Mouse (Mus musculus) heart, embryonic 16.5 days (tissue): ENCODE results near the gene Gpr171. TPM values are rescaled to one million over a fixed set of nuclear protein-coding genes. Genes with fewer than 3 reads are reported as not detected.

Experiments
- ATAC-seq: fragments of 200-750 bp; cut with Nextera tagmentation; replicated peaks from 2 replicates; pipeline ENCODE4 v1.8.0; 2017; ENCODE audit warnings: moderate number of reproducible peaks; ENCODE audit not compliant: insufficient read depth, low FRiP score; ENCODE audit errors: extremely low read depth
- H3K27ac ChIP-seq: fragments of 300-500 bp; sonication (generic); 2 replicates; pipeline ENCODE4 v1.5.1; 2014; ENCODE audit warnings: mild to moderate bottlenecking, low read length, control low read depth, moderate library complexity
- H3K27me3 ChIP-seq: fragments of 300-500 bp; sonication (generic); 2 replicates; pipeline ENCODE4 v1.6.1; 2014; ENCODE audit warnings: low read length, mixed read lengths; ENCODE audit not compliant: control insufficient read depth, insufficient read depth
- H3K36me3 ChIP-seq: fragments of 300-500 bp; sonication (generic); 2 replicates; pipeline ENCODE4 v1.6.1; 2014; ENCODE audit not compliant: control insufficient read depth, insufficient read depth
- H3K4me1 ChIP-seq: fragments of 300-500 bp; sonication (generic); 2 replicates; pipeline ENCODE4 v1.6.1; 2014; ENCODE audit warnings: low read length, mixed read lengths; ENCODE audit not compliant: control insufficient read depth, insufficient read depth
- H3K4me2 ChIP-seq: fragments of 300-500 bp; sonication (generic); 2 replicates; pipeline ENCODE4 v1.6.1; 2014; ENCODE audit warnings: low read depth, mild to moderate bottlenecking, control low read depth, low read length
- H3K4me3 ChIP-seq: fragments of 300-500 bp; sonication (generic); 2 replicates; pipeline ENCODE4 v1.5.1; 2014; ENCODE audit warnings: mild to moderate bottlenecking, control low read depth, low read length
- H3K9ac ChIP-seq: fragments of 300-500 bp; sonication (generic); 2 replicates; pipeline ENCODE4 v1.6.1; 2014; ENCODE audit warnings: low read length, control low read depth
- H3K9me3 ChIP-seq: fragments of 300-500 bp; sonication (generic); replicated peaks from 2 replicates; pipeline ENCODE4 v1.6.1; 2016; ENCODE audit warnings: low read length; ENCODE audit not compliant: control insufficient read depth
- WGBS: fragments of 180-500 bp; shearing (Covaris S2); extraction: QIAGEN DNeasy Blood & Tissue Kit; methylation state at CpG from one replicate; pipeline ENCODE4 v1.1.7; 2014; 5-methylcytosine and 5-hydroxymethylcytosine counted together
- polyA plus RNA-seq: library from polyadenylated mRNA; unstranded; fragments of >200 nt; fragmentation: Nextera tagmentation; extraction: Ambion mirVana; gene quantifications from 2 replicates; pipeline ENCODE4 v1.2.1, GENCODE M21; 2015

Gpr171 gene
- polyA plus RNA-seq, 1 experiment from 2014 or later: 3.5 TPM

GRCm38 (mm10) chr3:59135911-59136653 lies 34.5 kb upstream of the Gpr171 start:
- peaks cover 9% of the 10 kb centered on the region; the same call in 1 of the 2 replicates for H3K4me1 ChIP-seq
- H3K36me3 ChIP-seq: no peaks in the 10 kb centered on the region
- no peak overlapping the region for H3K27ac ChIP-seq
- H3K4me3 ChIP-seq: no peak overlapping the region
- no peaks in the 10 kb centered on the region for H3K27me3 ChIP-seq
- H3K9ac ChIP-seq: no peak overlapping the region
- WGBS: 67% methylated on average over 5 of the region's 5 CpGs
- no peak for ATAC-seq
- no peaks in the 10 kb centered on the region for H3K9me3 ChIP-seq
- no peak overlapping the region for H3K4me2 ChIP-seq

DNA sequence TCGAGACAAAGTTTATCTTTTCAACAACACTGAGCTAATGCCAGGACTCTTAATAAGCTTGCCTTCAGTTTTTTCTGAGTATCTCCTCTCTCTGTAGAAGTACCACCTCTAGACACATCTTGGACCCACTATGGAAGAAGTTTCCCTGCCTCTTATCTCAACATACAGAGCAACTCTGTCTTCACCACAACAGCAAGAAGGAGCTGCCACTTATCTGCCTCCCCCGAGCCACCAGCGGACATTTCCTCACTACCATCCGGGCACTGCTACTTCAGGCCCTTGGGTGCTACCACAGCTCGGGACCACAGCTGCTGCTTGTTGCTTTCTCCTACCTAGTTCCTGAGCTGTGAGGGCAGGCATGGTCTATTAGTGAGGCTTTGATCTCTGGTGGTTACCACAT lies 31.6 kb upstream of the Gpr171 start:
- H3K27me3 ChIP-seq: no peaks in the 10 kb centered on the region
- H3K36me3 ChIP-seq: no peaks in the 10 kb centered on the region
- H3K9me3 ChIP-seq: no peaks in the 10 kb centered on the region
- H3K27ac ChIP-seq: no peak overlapping the region
- H3K4me3 ChIP-seq: no peak overlapping the region
- H3K9ac ChIP-seq: no peak overlapping the region
- H3K4me2 ChIP-seq: no peak overlapping the region
- no peak for ATAC-seq
- 44% methylated on average over 5 of the region's 5 CpGs for WGBS
- peaks cover 12% of the 10 kb centered on the region for H3K4me1 ChIP-seq

DNA sequence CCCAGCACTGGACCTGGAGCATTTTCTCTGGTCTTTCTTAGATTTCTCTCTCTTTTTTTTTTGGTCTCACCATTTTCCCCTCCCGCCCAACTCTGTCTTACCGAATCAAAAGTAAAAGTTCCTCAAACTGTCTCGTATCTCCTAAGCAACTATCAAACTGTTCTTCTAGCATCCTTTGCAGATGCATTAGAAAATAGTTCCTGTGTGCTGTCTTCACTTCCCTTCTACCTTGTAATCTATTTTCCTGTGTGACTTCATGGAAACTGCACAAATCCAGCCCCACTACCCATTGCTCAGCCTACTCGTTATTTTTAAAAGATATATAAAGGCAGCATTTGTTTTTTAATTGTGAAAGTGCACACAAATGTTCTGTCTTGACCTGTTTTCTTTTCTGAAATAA lies 30.3 kb upstream of the Gpr171 start:
- peaks cover 12% of the 10 kb centered on the region for H3K4me1 ChIP-seq
- no peaks in the 10 kb centered on the region for H3K9me3 ChIP-seq
- no peak overlapping the region for H3K4me3 ChIP-seq
- no peaks in the 10 kb centered on the region for H3K27me3 ChIP-seq
- no peaks in the 10 kb centered on the region for H3K36me3 ChIP-seq
- H3K27ac ChIP-seq: no peak overlapping the region
- WGBS: 68% methylated on average over 4 of the region's 4 CpGs
- ATAC-seq: no peak
- H3K4me2 ChIP-seq: no peak overlapping the region
- H3K9ac ChIP-seq: no peak overlapping the region

- Histone ChIP-seq H3K9ac (no peak overlapping the region), H3K27me3 (no peaks in the 10 kb centered on the region), H3K4me1 (peaks cover 12% of the 10 kb centered on the region), H3K27ac (peak overlapping the region; percentile 4; the same call in 1 of the 2 replicates), H3K36me3 (no peaks in the 10 kb centered on the region), H3K9me3 (no peaks in the 10 kb centered on the region), H3K4me3 (no peak overlapping the region), H3K4me2 (no peak overlapping the region)
- WGBS: 42% methylated on average over 4 of the region's 4 CpGs
- 0 out of 2 replicates have a peak, but pooled peaks have one; percentile 37 for ATAC-seq
Measured at GRCm38 (mm10) chr3:59131081-59131480, 29.5 kb upstream of the Gpr171 start.

GRCm38 (mm10) chr3:59130431-59130830 lies 28.8 kb upstream of the Gpr171 start:
- no peak overlapping the region for H3K9ac ChIP-seq
- 63% methylated on average over 8 of the region's 8 CpGs for WGBS
- H3K27me3 ChIP-seq: no peaks in the 10 kb centered on the region
- peaks cover 17% of the 10 kb centered on the region for H3K4me1 ChIP-seq
- H3K4me3 ChIP-seq: no peak overlapping the region
- no peak overlapping the region; the same call in 1 of the 2 replicates for H3K27ac ChIP-seq
- H3K4me2 ChIP-seq: 0 out of 2 replicates have a peak overlapping the region, but pooled peaks have one; percentile 18
- no peak for ATAC-seq
- H3K9me3 ChIP-seq: no peaks in the 10 kb centered on the region
- H3K36me3 ChIP-seq: no peaks in the 10 kb centered on the region

GRCm38 (mm10) chr3:59129547-59129946 lies 27.9 kb upstream of the Gpr171 start:
- Histone ChIP-seq H3K9me3 (no peaks in the 10 kb centered on the region), H3K36me3 (no peaks in the 10 kb centered on the region), H3K4me3 (no peak overlapping the region), H3K9ac (no peak overlapping the region), H3K4me1 (peaks cover 23% of the 10 kb centered on the region), H3K27ac (no peak overlapping the region), H3K4me2 (no peak overlapping the region), H3K27me3 (no peaks in the 10 kb centered on the region)
- ATAC-seq: no peak
- WGBS: 86% methylated on average over 3 of the region's 3 CpGs

DNA sequence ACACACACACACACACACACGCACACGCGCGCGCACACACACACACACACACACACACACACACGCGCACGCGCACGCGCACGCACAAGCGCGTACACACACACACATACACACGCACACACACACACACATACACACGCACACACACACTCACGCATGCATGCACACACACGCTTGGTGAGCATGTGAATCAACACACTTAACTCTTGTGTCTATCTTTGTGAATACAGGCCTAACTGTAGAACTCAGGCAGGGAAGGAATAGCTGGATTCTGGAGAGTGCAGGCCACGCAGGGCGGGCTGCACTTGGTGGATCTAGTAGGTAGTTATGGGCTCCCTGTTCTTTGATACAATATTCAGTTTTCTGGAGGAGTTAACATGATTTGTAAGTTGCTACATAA lies 27.1 kb upstream of the Gpr171 start:
- H3K4me3 ChIP-seq: no peak overlapping the region
- 77% methylated on average over 20 of the region's 20 CpGs for WGBS

DNA sequence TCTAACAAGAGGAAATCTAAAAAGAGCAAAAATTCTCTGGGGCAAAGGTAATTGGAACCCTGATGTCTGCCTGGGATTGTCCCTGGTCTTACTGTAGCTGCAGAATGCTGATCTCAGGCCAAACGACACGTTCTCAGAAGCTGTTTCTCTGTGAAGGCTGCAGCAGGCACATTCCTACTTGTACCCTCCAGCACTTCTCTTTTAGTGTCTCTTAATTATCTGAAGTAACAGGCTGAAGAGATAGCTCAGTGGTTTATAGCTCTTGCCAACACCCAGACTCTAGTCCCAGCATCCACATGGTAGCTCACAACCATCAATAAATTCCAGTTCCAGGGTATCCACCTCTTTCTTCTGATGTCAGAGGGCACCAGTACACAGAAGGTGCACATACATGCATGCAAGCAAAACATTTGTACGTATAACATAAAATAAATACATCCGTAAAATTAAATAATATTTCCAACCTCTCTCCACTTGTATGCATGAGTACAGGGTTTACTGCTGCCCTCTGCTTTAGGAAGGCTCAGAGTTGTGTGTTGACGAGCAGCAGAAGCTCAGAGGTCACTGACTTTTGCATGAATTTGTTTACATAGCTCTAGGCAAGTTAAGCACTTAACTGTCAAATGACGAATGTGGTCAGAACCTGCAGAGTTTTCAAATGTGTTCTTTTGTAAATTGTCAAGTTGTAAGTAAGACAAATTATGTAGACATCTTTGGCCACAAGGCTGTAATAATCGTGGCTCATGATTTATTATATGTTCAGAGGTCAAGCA lies 24.3 kb upstream of the Gpr171 start:
- 0 out of 2 replicates have a peak, but pooled peaks have one; percentile 26 for ATAC-seq
- H3K27me3 ChIP-seq: no peaks in the 10 kb centered on the region
- H3K9me3 ChIP-seq: no peaks in the 10 kb centered on the region
- H3K36me3 ChIP-seq: no peaks in the 10 kb centered on the region
- H3K4me1 ChIP-seq: peaks cover 22% of the 10 kb centered on the region
- H3K27ac ChIP-seq: 0 out of 2 replicates have a peak overlapping the region, but pooled peaks have one; percentile 7
- H3K4me2 ChIP-seq: no peak overlapping the region
- no peak overlapping the region for H3K4me3 ChIP-seq
- H3K9ac ChIP-seq: no peak overlapping the region
- WGBS: 48% methylated on average over 7 of the region's 7 CpGs

More for the DNA sequence above, 27.1 kb upstream of the Gpr171 start:
- H3K27ac ChIP-seq: no peak overlapping the region
- H3K9ac ChIP-seq: no peak overlapping the region
- H3K9me3 ChIP-seq: no peaks in the 10 kb centered on the region
- peaks cover 23% of the 10 kb centered on the region for H3K4me1 ChIP-seq
- H3K36me3 ChIP-seq: no peaks in the 10 kb centered on the region
- no peak for ATAC-seq
- H3K27me3 ChIP-seq: no peaks in the 10 kb centered on the region
- H3K4me2 ChIP-seq: no peak overlapping the region

GRCm38 (mm10) chr3:59125022-59125421 lies 23.4 kb upstream of the Gpr171 start:
- Histone ChIP-seq H3K9me3 (no peaks in the 10 kb centered on the region), H3K27me3 (no peaks in the 10 kb centered on the region), H3K4me1 (peaks cover 17% of the 10 kb centered on the region), H3K36me3 (no peaks in the 10 kb centered on the region), H3K9ac (no peak overlapping the region), H3K4me3 (no peak overlapping the region), H3K4me2 (no peak overlapping the region), H3K27ac (no peak overlapping the region)
- ATAC-seq: no peak
- WGBS: 52% methylated on average over 5 of the region's 5 CpGs
